In genomic region chr11:83279691-83280090, GRCm38 (mm10) we compare ENCODE assay signal across 26 mouse cellular contexts. TPM values are rescaled to one million over a fixed set of nuclear protein-coding genes. Genes with fewer than 3 reads are reported as not detected.
DNase-seq lines count a peak whose midpoint lies in the region.
"Had no signal": no experiment of that assay in that cellular context is flagged by ENCODE, and none has a peak within 500 bp of the region (broad histone marks: within the 10 kb centered on the region; RNA-seq: fewer than 3 reads in every experiment).

No protein-coding gene starts in this region.

- intact Hi-C loops in heart, postnatal 10 days (cut with DNase I) = no loop called here

- H3K9me3 ChIP-seq in heart, embryonic 10.5 days = no peaks in the 10 kb centered on the region
- H3K9me3 ChIP-seq: forebrain, embryonic 13.5 days; G1E; heart, embryonic 13.5 days; kidney, embryonic 15.5 days; limb, embryonic 13.5 days had no signal

- peaks cover 36% of the 10 kb centered on the region; the same call in 1 of the 2 replicates for H3K27me3 ChIP-seq in heart, embryonic 10.5 days (ENCODE audit: insufficient read depth, poor library complexity, severe bottlenecking)
- H3K27me3 ChIP-seq: forebrain, embryonic 13.5 days; limb, embryonic 13.5 days had no signal

- no peak overlapping the region for H3K27ac ChIP-seq in heart, embryonic 10.5 days
- H3K27ac ChIP-seq: forebrain, embryonic 13.5 days; heart, embryonic 13.5 days; hindbrain, embryonic 14.5 days; kidney, embryonic 15.5 days; left cerebral cortex, adult 2 months; limb, embryonic 13.5 days had no signal

- no peaks in the 10 kb centered on the region for H3K4me1 ChIP-seq in heart, embryonic 10.5 days
- H3K4me1 ChIP-seq: forebrain, embryonic 13.5 days; kidney, embryonic 15.5 days; limb, embryonic 13.5 days had no signal

- H3K4me3 ChIP-seq in heart, embryonic 10.5 days = no peak overlapping the region
- H3K4me3 ChIP-seq: forebrain, embryonic 13.5 days; heart, embryonic 13.5 days; kidney, embryonic 15.5 days; left cerebral cortex, adult 2 months; limb, embryonic 13.5 days had no signal

- peak; percentile 96 for DNase-seq in heart, adult 11 months
- DNase-seq in heart, embryonic 10.5 days (ENCODE audit: low spot score) = no peak
- DNase-seq in kidney, postnatal 4 days = peak; percentile 16 to 41
- DNase-seq in kidney, adult 18-20 months = no peak
- peak; percentile 71 to 82 for DNase-seq in heart, postnatal 10 days
- DNase-seq in testis, postnatal 10 days (ENCODE audit: low spot score) = peak; percentile 70
- DNase-seq in right cerebral cortex, postnatal 4 days = no peak
- no peak for DNase-seq in left cerebral cortex, adult 11 months (ENCODE audit: low spot score)
- DNase-seq: adrenal gland, adult 8-10 months; cerebellum, adult 11 months; cerebellum, adult 9-10 months; cerebellum, postnatal 36 days; gastrocnemius, postnatal 25 days; midbrain, embryonic 14.5 days; thymus, postnatal 14 days had no signal

- no peaks in the 10 kb centered on the region for H3K36me3 ChIP-seq in heart, embryonic 10.5 days
- H3K36me3 ChIP-seq: heart, embryonic 13.5 days; kidney, embryonic 15.5 days; limb, embryonic 13.5 days had no signal

- WGBS in heart, embryonic 10.5 days = 76% methylated on average over 6 of the region's 6 CpGs

RNA-seq across cellular contexts. Expression of gene Slfn14, which starts 6.8 kb away (rescaled TPM):
- polyA plus RNA-seq in heart, embryonic 10.5 days (2016; fragmentation: Nextera tagmentation; extraction: Ambion mirVana) = 0.58 and 0.79 TPM in 2 replicates
- total RNA-seq in heart, postnatal 10 days (2021) = under 1 TPM; 0.10 to 0.15 TPM
- total RNA-seq: adrenal gland, adult 8-10 months; gastrocnemius, postnatal 25 days; hematopoietic stem cell, adult 5-6 weeks; left cerebral cortex, adult 2 months; left cerebral cortex, postnatal 36 days had no signal
- polyA plus RNA-seq: hindbrain, embryonic 14.5 days; intestine, postnatal 0 days; small intestine, adult 2 months had no signal

RNA-seq across cellular contexts. Expression of gene Ap2b1, which starts 19.1 kb away (rescaled TPM):
- 48.2 and 55.0 TPM in 2 replicates for polyA plus RNA-seq in heart, embryonic 10.5 days (2016; fragmentation: Nextera tagmentation; extraction: Ambion mirVana)
- total RNA-seq in heart, postnatal 10 days (2021) = 10 to 100 TPM; 73.2 to 81.4 TPM

RNA-seq across cellular contexts. Expression of gene Pex12, which starts 22.7 kb away (rescaled TPM):
- 9.6 and 11.9 TPM in 2 replicates for polyA plus RNA-seq in heart, embryonic 10.5 days (2016; fragmentation: Nextera tagmentation; extraction: Ambion mirVana)
- 10 to 100 TPM; 12.8 to 12.9 TPM for total RNA-seq in heart, postnatal 10 days (2021)

Comparison
In these comparisons a context has a peak if more than half of its experiments do, and no peak if none do; other contexts are left out.
1. DNase-seq: peak in heart, adult 11 months (single experiment), kidney, postnatal 4 days (2 of 2), heart, postnatal 10 days (2 of 2) and testis, postnatal 10 days (single experiment); none in heart, embryonic 10.5 days (single experiment), kidney, adult 18-20 months (single experiment), right cerebral cortex, postnatal 4 days (single experiment) and left cerebral cortex, adult 11 months (single experiment).